Mouse (Mus musculus) E14TG2a.4 (cell line): Measurements from ENCODE around the gene Plcb4.

ENCODE experiments used
- CTCF ChIP-seq: conservative IDR thresholded peaks from 2 replicates; pipeline ENCODE4 v1.5.1; 2014; ENCODE audit warnings: low read length
- NANOG ChIP-seq: IDR thresholded peaks from 2 replicates; pipeline ENCODE4 v1.6.1; 2014; ENCODE audit warnings: borderline replicate concordance, low read length, mixed read lengths
- POU5F1 ChIP-seq: IDR thresholded peaks from 2 replicates; pipeline ENCODE4 v1.6.1; 2014; ENCODE audit warnings: low read length, borderline replicate concordance

DNA sequence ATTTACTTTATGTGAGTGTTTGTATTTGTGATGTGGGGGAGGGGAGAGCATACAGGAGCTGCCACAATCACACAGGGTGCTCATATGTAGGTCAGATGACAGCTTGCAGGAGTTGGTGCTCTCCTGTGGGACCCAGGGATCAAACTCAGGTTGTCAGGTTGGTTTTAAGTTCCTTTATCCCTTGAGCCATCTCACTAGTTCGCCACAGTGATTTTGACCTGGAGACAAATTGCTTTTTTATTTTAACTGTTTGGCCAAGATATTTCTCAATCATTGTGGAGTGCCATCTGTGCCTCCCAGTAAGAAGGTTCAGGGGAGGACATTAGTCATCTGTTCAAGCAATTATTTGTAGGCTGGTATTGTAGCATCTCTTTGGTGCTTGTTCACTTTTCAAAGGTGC is 345.0 kb downstream of the Plcb4 start:
- TF ChIP-seq CTCF = no peak
- no peak for TF ChIP-seq NANOG
- no peak for TF ChIP-seq POU5F1
